Mouse (Mus musculus) cerebellum, adult 18-20 months (tissue): ENCODE results near the gene Stox1.

Experiments
- DNase-seq, 2 experiments: peaks; one replicate each; pipeline ENCODE4 v3.0.0; 2021

The Stox1 gene

GRCm38 (mm10) chr10:62664963-62665590 is 60.9 kb downstream of the Stox1 start:
- no peak for DNase-seq

- DNase-seq: no peak
Observed at GRCm38 (mm10) chr10:62664171-62664570, 61.8 kb downstream of the Stox1 start.

- DNase-seq: no peak
Observed at GRCm38 (mm10) chr10:62656711-62657110, 69.2 kb downstream of the Stox1 start.

GRCm38 (mm10) chr10:62651961-62652360 is 74.0 kb downstream of the Stox1 start:
- DNase-seq: peak in 1 of 2 experiments; percentile 22

GRCm38 (mm10) chr10:62650881-62651810 is 74.8 kb downstream of the Stox1 start, which contains the start of gene Ddx50:
Gene Ddx50, minus strand, starts transcription at chr10:62651218.
- DNase-seq: peak; percentile 99 to 100

- DNase-seq: no peak
Observed at GRCm38 (mm10) chr10:62650358-62650782, 75.6 kb downstream of the Stox1 start.
